Mouse (Mus musculus) CH12.LX (cell line): ENCODE results near the gene Ldhal6b. TPM values are rescaled to one million over a fixed set of nuclear protein-coding genes. Genes with fewer than 3 reads are reported as not detected.

ENCODE experiments used
- DNase-seq: peaks from one replicate; pipeline ENCODE4 v3.0.0-alpha.2; 2013; ENCODE audit errors: extremely low read depth
- H3K27ac ChIP-seq: 2 replicates; pipeline ENCODE4 v1.5.1; 2012; ENCODE audit warnings: low read depth, mild to moderate bottlenecking, control low read depth, moderate library complexity; ENCODE audit not compliant: insufficient read depth
- H3K27me3 ChIP-seq: replicated peaks from 2 replicates; pipeline ENCODE3; 2012; ENCODE audit warnings: inconsistent platforms
- H3K36me3 ChIP-seq, 2 experiments: replicated peaks in 1 of 2; 2 replicates each; pipeline versions ENCODE3 to v1.6.1; 2012; ENCODE audit warnings: inconsistent platforms in 1 of 2, low read length in 1 of 2, mild to moderate bottlenecking in 1 of 2, mixed read lengths in 1 of 2, moderate library complexity in 1 of 2; ENCODE audit not compliant: control insufficient read depth in 1 of 2, insufficient read depth in 1 of 2
- H3K4me1 ChIP-seq, 2 experiments: 2 replicates each; pipeline ENCODE4 v1.6.1; 2012; ENCODE audit warnings: inconsistent platforms in 1 of 2, moderate library complexity in 1 of 2; ENCODE audit not compliant: insufficient read depth in 2 of 2, control insufficient read depth in 1 of 2
- H3K4me2 ChIP-seq: 2 replicates; pipeline ENCODE4 v1.6.1; 2012; ENCODE audit warnings: low read depth, mild to moderate bottlenecking, control low read depth; ENCODE audit not compliant: poor library complexity, insufficient read depth, severe bottlenecking
- H3K4me3 ChIP-seq, 3 experiments: fragments of 150-350 bp in 1 of 3; sonication (generic) in 1 of 3; replicated peaks in 1 of 3; 2 replicates each; pipeline versions ENCODE3 to v1.5.1; 2011 to 2012; ENCODE audit warnings: low read depth in 2 of 3, low read length in 2 of 3, mild to moderate bottlenecking in 2 of 3, moderate library complexity in 2 of 3, control low read depth in 1 of 3, improper control_type of control experiment in 1 of 3, inconsistent platforms in 1 of 3, mixed read lengths in 1 of 3; ENCODE audit not compliant: poor library complexity in 1 of 3
- H3K79me2 ChIP-seq: replicated peaks from 2 replicates; pipeline ENCODE4 v1.6.1; 2012; ENCODE audit warnings: mild to moderate bottlenecking, moderate library complexity; ENCODE audit not compliant: control insufficient read depth, poor library complexity, insufficient read depth, severe bottlenecking; ENCODE audit errors: extremely low read depth
- H3K9ac ChIP-seq: 2 replicates; pipeline ENCODE4 v1.6.1; 2012; ENCODE audit warnings: low read depth, mild to moderate bottlenecking, control low read depth, moderate library complexity; ENCODE audit not compliant: insufficient read depth
- H3K9me3 ChIP-seq: replicated peaks from 2 replicates; pipeline ENCODE3; 2012; ENCODE audit warnings: low read length, inconsistent platforms, mixed read lengths
- BHLHE40 ChIP-seq: IDR thresholded peaks from 2 replicates; pipeline ENCODE4 v1.6.1; 2011; ENCODE audit warnings: mild to moderate bottlenecking, low read depth, low read length, improper control_type of control experiment
- CTCF ChIP-seq, 2 experiments: IDR thresholded peaks in 1 of 2; conservative IDR thresholded peaks in 1 of 2; 2 replicates each; pipeline ENCODE4 v1.5.1; 2011 to 2012; ENCODE audit warnings: low read depth in 2 of 2, low read length in 2 of 2, improper control_type of control experiment in 1 of 2, inconsistent platforms in 1 of 2, mild to moderate bottlenecking in 1 of 2, moderate library complexity in 1 of 2
- E2F4 ChIP-seq: IDR thresholded peaks from 2 replicates; pipeline ENCODE4 v1.6.1; 2011; ENCODE audit warnings: low read depth, low read length, improper control_type of control experiment; ENCODE audit not compliant: insufficient replicate concordance
- EP300 ChIP-seq: IDR thresholded peaks from 2 replicates; pipeline ENCODE4 v1.6.1; 2011; ENCODE audit warnings: low read length, improper control_type of control experiment
- ETS1 ChIP-seq: conservative IDR thresholded peaks from 2 replicates; pipeline ENCODE4 v1.6.1; 2012; ENCODE audit warnings: low read depth, mild to moderate bottlenecking, inconsistent platforms, low read length, improper control_type of control experiment, moderate library complexity
- JUND ChIP-seq: conservative IDR thresholded peaks from 2 replicates; pipeline ENCODE4 v1.6.1; 2011; ENCODE audit warnings: low read depth, low read length, improper control_type of control experiment
- MAFK ChIP-seq: IDR thresholded peaks from 2 replicates; pipeline ENCODE4 v1.6.1; 2011; ENCODE audit warnings: low read length, improper control_type of control experiment; ENCODE audit not compliant: insufficient replicate concordance
- MAX ChIP-seq: IDR thresholded peaks from 2 replicates; pipeline ENCODE4 v1.6.1; 2011; ENCODE audit warnings: low read length, improper control_type of control experiment
- MAZ ChIP-seq: IDR thresholded peaks from 2 replicates; pipeline ENCODE4 v1.6.1; 2012; ENCODE audit warnings: low read depth, mild to moderate bottlenecking, inconsistent platforms, low read length, improper control_type of control experiment, moderate library complexity
- MYC ChIP-seq: IDR thresholded peaks from 2 replicates; pipeline ENCODE4 v1.6.1; 2011; ENCODE audit warnings: low read depth, mild to moderate bottlenecking, improper control_type of control experiment, low read length
- POLR2AphosphoS2 ChIP-seq: IDR thresholded peaks from 2 replicates; pipeline ENCODE4 v1.6.1; 2011; ENCODE audit warnings: low read depth, low read length, improper control_type of control experiment
- RCOR1 ChIP-seq: conservative IDR thresholded peaks from 2 replicates; pipeline ENCODE4 v1.6.1; 2012; ENCODE audit warnings: low read depth, mild to moderate bottlenecking, inconsistent platforms, low read length, improper control_type of control experiment
- TBP ChIP-seq: conservative IDR thresholded peaks from 2 replicates; pipeline ENCODE4 v1.6.1; 2011; ENCODE audit warnings: low read depth, low read length, improper control_type of control experiment
- UBTF ChIP-seq: IDR thresholded peaks from 2 replicates; pipeline ENCODE4 v1.6.1; 2012; ENCODE audit warnings: low read depth, mild to moderate bottlenecking, inconsistent platforms, low read length, improper control_type of control experiment, moderate library complexity
- ZNF384 ChIP-seq: IDR thresholded peaks from 2 replicates; pipeline ENCODE4 v1.6.1; 2012; ENCODE audit warnings: low read depth, low read length, improper control_type of control experiment, inconsistent platforms
- dilution Hi-C: fragments of 300-500 bp; cut with MboI; formaldehyde crosslinking; loops from 2 replicates; pipeline ENCODE4 v1.14.3; 2020; ENCODE audit warnings: low sequenced_read_pairs; ENCODE audit not compliant: extremely low pct_unique_long_range_greater_than_20kb, extremely low pct_ligation_motif_present
- in situ Hi-C: fragments of 300-500 bp; cut with MboI; formaldehyde crosslinking; loops from 3 replicates; pipeline ENCODE4 v1.14.3; 2019; ENCODE audit warnings: low sequenced_read_pairs, low pct_ligation_motif_present, low pct_unique_long_range_greater_than_20kb, mixed read lengths
- polyA plus RNA-seq: library from polyadenylated mRNA; unstranded; fragments of >175 nt; gene quantifications from 2 replicates; pipeline ENCODE4 v1.2.1, GENCODE M21; 2012; ENCODE audit warnings: low read depth; ENCODE audit not compliant: insufficient read length
- total RNA-seq, 2 experiments: library from RNA; depleted of rRNA; stranded (reverse); fragments of 300-350 nt in 1 of 2; fragments of >200 nt in 1 of 2; gene quantifications; 2 replicates each; pipeline ENCODE4 v1.2.3; 2012 to 2014

Gene Ldhal6b
- total RNA-seq (2012; rRNA removed) (0.25 and 0.59 TPM in 2 replicates), total RNA-seq (2014; rRNA removed) (0.15 and 0.59 TPM in 2 replicates), polyA plus RNA-seq (not detected in 2 replicates)

GRCm38 (mm10) chr17:5418545-5418944 is at the start of gene Ldhal6b:
TSS of gene Ldhal6b (minus strand) at chr17:5418767.
- H3K36me3 ChIP-seq: peaks cover 25 to 83% of the 10 kb centered on the region in 2 experiments
- no peaks in the 10 kb centered on the region for H3K27me3 ChIP-seq
- no peaks in the 10 kb centered on the region for H3K79me2 ChIP-seq
- no peaks in the 10 kb centered on the region for H3K4me1 ChIP-seq
- no peak within 1 kb of the TSS for H3K27ac ChIP-seq
- H3K4me2 ChIP-seq: no peak within 1 kb of the TSS
- no peak for TF ChIP-seq E2F4
- TF ChIP-seq TBP: no peak
- TF ChIP-seq BHLHE40: no peak
- no peak for TF ChIP-seq ETS1
- dilution Hi-C loops (no loop called here), in situ Hi-C loops (no loop called here)
- DNase-seq: no peak
- no peaks in the 10 kb centered on the region for H3K9me3 ChIP-seq
- H3K9ac ChIP-seq: no peak within 1 kb of the TSS
- no peak within 1 kb of the TSS for H3K4me3 ChIP-seq

GRCm38 (mm10) chr17:5467177-5467576 is 48.6 kb upstream of the Ldhal6b start:
- DNase-seq: no peak
- Histone ChIP-seq H3K9me3 (no peaks in the 10 kb centered on the region), H3K79me2 (no peaks in the 10 kb centered on the region), H3K27me3 (no peaks in the 10 kb centered on the region), H3K4me2 (no peak overlapping the region), H3K4me1 (peaks cover 2 to 3% of the 10 kb centered on the region in 2 experiments; a peak in 2 of 4 replicates), H3K4me3 (no peak overlapping the region), H3K27ac (no peak overlapping the region), H3K36me3 (no peaks in the 10 kb centered on the region), H3K9ac (no peak overlapping the region)
- TF ChIP-seq E2F4: no peak
- peak in 1 of 2 experiments; percentile 33; a peak in 2 of 4 replicates for TF ChIP-seq CTCF (conservative IDR thresholded peaks at IDR 0.05 in 1 of 2, IDR thresholded peaks at IDR 0.05 in 1 of 2; ENCODE audit: low read depth in 2 of 2, low read length in 2 of 2)
- in situ Hi-C loops: no loop called here
- dilution Hi-C loops: no loop called here

DNA sequence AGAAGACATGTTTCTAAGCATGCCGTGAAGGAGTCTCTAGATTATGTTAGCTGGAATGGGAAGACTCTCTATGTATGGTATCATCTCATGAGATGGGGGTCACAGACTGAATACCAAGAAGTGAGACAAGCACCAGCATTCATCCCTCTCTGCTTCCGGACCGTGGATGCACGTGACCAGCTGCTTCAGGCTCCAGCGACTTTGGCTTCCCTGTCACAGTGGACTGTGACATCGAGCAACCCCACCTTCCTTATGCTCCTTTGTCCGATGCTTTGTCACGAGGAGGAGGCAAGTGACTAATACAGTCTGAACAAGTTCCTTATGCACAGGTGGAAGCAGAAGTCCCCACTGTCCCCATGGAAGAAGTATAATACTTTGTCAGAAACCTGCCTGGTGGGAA is 48.2 kb upstream of the Ldhal6b start:
- no peak for DNase-seq
- Histone ChIP-seq H3K9me3 (no peaks in the 10 kb centered on the region), H3K4me1 (peaks cover 2 to 3% of the 10 kb centered on the region in 2 experiments; a peak in 2 of 4 replicates), H3K4me3 (no peak overlapping the region), H3K27me3 (no peaks in the 10 kb centered on the region), H3K4me2 (no peak overlapping the region), H3K36me3 (no peaks in the 10 kb centered on the region), H3K79me2 (no peaks in the 10 kb centered on the region), H3K9ac (no peak overlapping the region), H3K27ac (no peak overlapping the region)
- dilution Hi-C loops (no loop called here), in situ Hi-C loops (no loop called here)
- peak; percentile 63 for TF ChIP-seq BHLHE40
- TF ChIP-seq EP300: no peak

DNA sequence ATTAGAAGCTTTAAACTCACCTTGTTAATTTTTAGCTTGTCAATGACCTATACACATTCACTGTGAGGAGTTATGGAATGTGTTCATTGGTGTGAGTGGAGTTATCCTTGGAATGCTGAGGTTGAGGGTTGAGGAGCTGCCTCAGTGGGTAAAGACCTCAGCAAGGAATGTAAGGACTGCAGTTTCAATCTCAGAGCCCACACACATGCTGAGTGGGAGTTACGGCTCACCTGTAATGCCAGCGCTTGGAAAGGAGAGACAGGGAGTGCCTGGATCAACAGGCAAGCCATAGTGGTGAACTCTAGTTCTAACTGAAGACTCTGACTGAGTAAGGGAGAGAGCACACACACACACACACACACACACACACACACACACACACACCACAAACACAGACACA is 45.3 kb upstream of the Ldhal6b start:
- Histone ChIP-seq H3K9me3 (no peaks in the 10 kb centered on the region), H3K9ac (no peak overlapping the region), H3K27me3 (no peaks in the 10 kb centered on the region), H3K36me3 (no peaks in the 10 kb centered on the region), H3K4me2 (no peak overlapping the region), H3K4me1 (peaks cover 2 to 3% of the 10 kb centered on the region in 2 experiments; a peak in 2 of 4 replicates), H3K27ac (no peak overlapping the region), H3K4me3 (no peak overlapping the region), H3K79me2 (no peaks in the 10 kb centered on the region)
- in situ Hi-C loops (no loop called here), dilution Hi-C loops (no loop called here)
- TF ChIP-seq POLR2AphosphoS2 (no peak), E2F4 (no peak), MAZ (no peak), JUND (no peak), MAFK (no peak), RCOR1 (no peak), ZNF384 (no peak), UBTF (no peak), MAX (no peak), MYC (no peak)
- no peak for DNase-seq
